Mouse (Mus musculus): ENCODE data around the gene Ank3. TPM values are rescaled to one million over a fixed set of nuclear protein-coding genes. Genes with fewer than 3 reads are reported as not detected.
"Not testable (repeated sequence)": the region's sequence is repeated elsewhere in the genome, so short reads cannot be mapped to it uniquely, and the experiment has no call there.

Ank3 gene
- total RNA-seq (2018; cell fraction: chromatin; rRNA removed), result 1 to 10 TPM in 1 of 26 experiments, under 1 TPM in 1, not detected in 24; 0.74 to 2.6 TPM
- total RNA-seq (2018; cell fraction: cytosol; rRNA removed), result not detected
- total RNA-seq (2018; cell fraction: nucleus; rRNA removed), result not detected
- polyA plus RNA-seq (2018), result not detected in 3 replicates

DNA sequence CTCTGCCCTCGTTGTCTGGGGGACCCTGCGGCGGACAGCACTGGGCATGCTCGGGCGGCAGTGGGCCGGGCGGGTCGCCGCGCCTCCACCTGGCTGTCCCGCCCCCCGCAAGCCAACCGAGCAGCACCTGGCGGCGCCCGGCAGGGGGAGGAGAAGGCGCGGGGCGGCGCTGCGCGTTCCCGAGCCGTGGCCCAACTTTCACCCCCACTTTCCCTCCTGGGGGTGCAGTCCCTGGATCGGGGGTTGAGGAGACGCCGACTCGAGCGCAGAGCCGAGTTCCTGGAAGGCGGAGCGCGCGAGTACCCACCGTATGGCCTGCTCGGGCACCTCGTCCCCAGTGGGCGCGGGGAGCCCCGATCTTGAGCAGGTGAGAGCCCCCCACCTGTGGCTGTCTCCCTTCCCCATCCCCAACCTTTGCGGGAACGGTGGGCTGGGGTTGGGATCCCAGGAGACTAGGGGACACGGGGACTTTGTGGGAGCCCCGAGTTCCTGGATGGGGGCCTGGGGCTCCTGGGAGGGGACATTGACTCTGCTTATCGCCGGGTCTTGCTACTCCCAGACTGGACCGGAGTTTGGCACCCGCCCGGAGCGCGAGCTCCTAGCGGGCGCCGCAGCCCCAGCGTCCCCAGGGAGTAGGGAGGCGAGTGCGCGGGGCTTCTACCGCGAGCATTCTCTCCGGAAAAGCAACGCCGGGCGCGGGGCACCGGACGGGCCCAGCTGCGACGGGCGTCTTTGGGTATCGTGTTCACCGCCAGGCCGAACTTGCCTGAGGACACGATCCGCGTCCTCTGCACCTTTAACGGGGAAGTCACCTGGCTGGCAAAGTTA, at the start of gene Ank3:
TSS of gene Ank3 (plus strand) at position 11 of the 828 bp plus-strand sequence.
- 3% methylated on average over 77 of the region's 77 CpGs for WGBS (ENCODE audit: missing documents)
- no peak within 1 kb of the TSS for H3K27ac ChIP-seq
- H3K36me3 ChIP-seq (ENCODE audit: inconsistent target), result no peaks in the 10 kb centered on the region
- H3K79me2 ChIP-seq (ENCODE audit: inconsistent target), result no peaks in the 10 kb centered on the region
- H3K4me3 ChIP-seq (ENCODE audit: inconsistent target), result no peak within 1 kb of the TSS

DNA sequence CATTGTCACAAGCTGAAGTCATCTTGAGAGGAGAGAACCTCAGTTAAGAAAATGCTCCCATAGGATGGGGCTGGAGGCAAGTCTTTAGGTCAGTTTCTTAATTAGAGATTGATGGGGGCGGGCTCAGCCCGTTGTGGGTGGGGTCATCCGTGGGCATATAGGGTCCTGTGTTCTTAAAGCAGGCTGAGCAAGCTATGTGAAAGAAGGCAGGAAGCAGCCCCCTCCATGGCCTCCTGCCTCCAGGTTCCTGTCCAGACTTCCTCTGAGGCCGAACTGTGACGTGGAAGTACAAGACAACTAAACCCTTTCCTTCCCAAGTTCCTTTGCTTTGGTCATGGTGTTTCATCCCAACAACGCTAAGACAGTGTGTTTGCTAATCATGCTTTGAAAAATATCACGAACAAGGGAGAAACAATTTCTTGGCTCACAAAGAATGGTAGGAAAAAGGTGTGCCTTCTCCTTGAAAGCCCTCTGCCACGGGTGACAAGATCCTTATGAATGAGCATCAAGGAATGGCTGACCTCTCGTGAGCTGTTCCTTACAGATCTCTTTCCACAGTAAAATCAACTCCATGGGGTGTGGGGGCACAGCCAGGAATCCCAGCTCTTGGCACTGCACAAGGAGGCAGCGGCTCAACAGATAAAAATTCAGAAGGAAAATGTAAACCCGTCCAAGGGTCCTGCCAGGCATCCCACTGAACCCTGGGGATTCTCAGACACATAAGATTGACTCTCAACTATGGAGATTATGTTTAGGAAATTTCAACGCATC, 47.3 kb upstream of the Ank3 start:
- Histone ChIP-seq H3K4me3 (ENCODE audit: inconsistent target) (peak overlapping the region; percentile 81), H3K27ac (peak overlapping the region; percentile 73), H3K36me3 (ENCODE audit: inconsistent target) (0 out of 2 replicates have a peak, but pooled peaks cover 5% of the 10 kb centered on the region), H3K79me2 (ENCODE audit: inconsistent target) (peaks cover 65% of the 10 kb centered on the region)
- 2% methylated on average over 12 of the region's 12 CpGs for WGBS (ENCODE audit: missing documents)

DNA sequence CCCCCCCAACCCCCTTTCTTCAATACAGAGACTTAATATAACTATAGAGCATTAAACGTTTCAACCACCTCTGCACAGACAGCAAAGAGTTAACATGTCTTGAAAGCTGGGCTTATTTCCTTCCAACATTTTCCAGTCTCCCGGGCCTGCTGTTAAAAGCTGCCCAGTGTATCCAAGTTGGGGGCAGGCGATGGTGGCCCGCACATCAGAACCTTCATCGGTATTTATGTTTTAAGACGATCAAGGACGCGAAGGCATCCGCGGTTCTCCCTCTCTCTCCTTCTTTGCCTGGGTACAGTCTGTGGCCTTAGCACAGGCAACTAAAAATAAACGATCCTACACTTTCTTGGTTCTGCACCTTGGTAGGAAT, 46.7 kb upstream of the Ank3 start:
- peaks cover 59% of the 10 kb centered on the region for H3K79me2 ChIP-seq (ENCODE audit: inconsistent target)
- peak overlapping the region; percentile 81 for H3K4me3 ChIP-seq (ENCODE audit: inconsistent target)
- H3K27ac ChIP-seq, result peak overlapping the region; percentile 73
- WGBS (ENCODE audit: missing documents), result 2% methylated on average over 10 of the region's 11 CpGs
- H3K36me3 ChIP-seq (ENCODE audit: inconsistent target), result no peaks in the 10 kb centered on the region

DNA sequence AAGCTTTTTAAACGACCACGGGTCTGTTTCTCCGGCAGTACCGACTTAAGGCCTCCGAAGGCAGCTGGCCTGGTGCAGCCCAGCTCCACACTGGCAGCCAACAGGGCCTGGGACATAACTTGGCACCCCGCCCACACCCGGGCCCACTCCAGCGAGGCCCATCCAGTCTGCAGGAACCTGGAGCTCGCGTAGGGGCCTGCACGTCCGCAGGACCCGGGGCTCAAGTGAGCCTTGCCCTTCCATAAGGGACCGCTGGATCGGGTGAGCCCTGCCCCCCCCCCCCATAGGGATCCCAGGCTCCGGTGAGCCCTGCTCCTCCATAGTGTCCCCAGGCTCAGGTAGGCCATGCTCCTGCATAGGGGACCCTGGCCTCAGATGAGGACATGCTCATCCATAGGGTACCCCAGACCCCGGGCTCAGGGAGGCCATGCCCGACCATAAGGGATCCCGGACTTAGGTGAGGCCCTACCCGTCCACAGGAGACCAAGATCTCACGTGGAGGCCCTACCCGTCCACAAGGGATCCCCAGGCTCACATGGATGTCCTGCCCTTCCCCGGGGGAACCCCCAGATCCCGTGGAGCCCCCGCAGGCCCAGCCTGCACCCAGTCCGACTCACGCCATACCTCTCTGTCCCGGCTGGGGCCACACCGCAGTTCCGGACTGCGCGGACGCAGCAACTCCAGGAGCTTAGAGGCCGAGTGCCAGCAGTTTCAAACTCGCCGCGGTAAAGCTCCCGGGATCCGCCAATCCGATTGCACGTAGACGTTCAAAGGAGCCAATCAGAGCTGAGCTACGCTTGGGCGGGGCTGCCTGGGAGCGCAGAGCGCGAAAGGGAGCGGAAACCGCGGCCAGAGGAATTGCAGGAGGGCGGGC, 46.1 kb upstream of the Ank3 start, which contains the start of gene Cdk1:
TSS of gene Cdk1 (minus strand) at position 727 of the 874 bp plus-strand sequence.
- under 1% methylated on average over 50 of the region's 51 CpGs for WGBS (ENCODE audit: missing documents)
- Histone ChIP-seq H3K4me3 (ENCODE audit: inconsistent target) (peak within 1 kb of the TSS; percentile 81), H3K27ac (peak within 1 kb of the TSS; percentile 73), H3K79me2 (ENCODE audit: inconsistent target) (peaks cover 53% of the 10 kb centered on the region), H3K36me3 (ENCODE audit: inconsistent target) (no peaks in the 10 kb centered on the region)

DNA sequence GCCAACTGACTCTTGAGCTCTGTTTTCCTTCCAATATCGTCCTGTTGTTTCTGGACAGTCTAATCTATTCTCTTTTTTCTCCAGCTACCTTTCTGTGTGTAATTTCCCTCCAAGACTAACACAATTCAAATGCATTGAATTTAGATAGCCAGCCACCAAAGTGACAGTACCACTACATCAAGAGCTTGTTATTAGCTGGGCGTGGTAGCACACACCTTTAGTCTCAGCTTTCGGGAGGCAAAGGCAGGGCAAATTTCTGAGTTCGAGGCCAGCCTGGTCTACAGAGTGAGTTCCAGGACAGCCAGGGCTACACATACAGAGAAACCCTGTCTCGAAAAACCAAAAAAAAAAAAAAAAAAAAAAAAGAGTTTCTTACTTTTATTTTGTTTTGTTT, 45.5 kb upstream of the Ank3 start:
- peaks cover 46% of the 10 kb centered on the region for H3K79me2 ChIP-seq (ENCODE audit: inconsistent target)
- H3K4me3 ChIP-seq (ENCODE audit: inconsistent target), result peak overlapping the region; percentile 81
- H3K36me3 ChIP-seq (ENCODE audit: inconsistent target), result not testable (repeated sequence)
- H3K27ac ChIP-seq, result peak overlapping the region; percentile 38
- 18% methylated on average over 4 of the region's 5 CpGs for WGBS (ENCODE audit: missing documents)

DNA sequence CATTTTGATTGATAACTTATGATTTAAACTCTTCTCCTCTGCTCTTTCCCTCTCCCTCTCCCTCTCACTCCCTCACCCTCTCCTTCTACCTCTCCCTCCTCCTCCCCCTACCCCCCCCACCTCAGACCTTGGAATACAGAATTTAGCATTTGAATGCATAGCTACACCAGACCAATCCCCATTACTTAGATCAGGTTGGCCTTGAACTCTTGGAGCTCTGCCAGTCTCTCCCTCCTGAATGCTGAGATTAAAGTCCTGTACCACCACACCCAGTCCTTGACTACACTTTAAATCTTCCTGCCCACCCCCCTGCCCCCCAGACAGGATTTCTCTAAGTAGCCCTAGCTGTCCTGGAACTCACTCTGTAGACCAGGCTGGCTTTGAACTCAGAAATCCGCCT, 38.9 kb upstream of the Ank3 start:
- H3K36me3 ChIP-seq (ENCODE audit: inconsistent target), result no peaks in the 10 kb centered on the region
- H3K27ac ChIP-seq, result no peak overlapping the region
- H3K4me3 ChIP-seq (ENCODE audit: inconsistent target), result no peak overlapping the region
- no peaks in the 10 kb centered on the region for H3K79me2 ChIP-seq (ENCODE audit: inconsistent target)
- 86% methylated on average over 1 of the region's 1 CpGs for WGBS (ENCODE audit: missing documents)

DNA sequence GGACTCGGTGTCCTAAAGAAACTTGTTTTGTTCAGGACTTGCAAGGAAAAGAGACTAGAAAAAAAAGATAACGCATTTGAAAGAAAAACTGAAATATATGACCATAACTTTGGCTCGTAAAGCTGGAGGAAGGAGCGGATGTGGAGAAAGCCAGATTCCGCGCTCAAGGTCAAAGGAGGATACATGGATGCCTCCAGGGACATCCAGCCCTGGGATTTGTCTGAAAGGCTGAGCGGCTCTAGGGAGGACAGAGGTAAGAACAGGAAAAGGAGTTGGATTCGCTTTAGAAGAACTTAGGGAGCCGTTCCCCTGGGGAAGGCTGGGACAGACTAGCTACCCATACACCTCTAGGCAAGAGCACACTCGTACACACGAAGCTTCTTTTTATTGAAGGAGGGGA, 32.4 kb upstream of the Ank3 start:
- H3K4me3 ChIP-seq (ENCODE audit: inconsistent target), result no peak overlapping the region
- H3K27ac ChIP-seq, result no peak overlapping the region
- no peaks in the 10 kb centered on the region for H3K36me3 ChIP-seq (ENCODE audit: inconsistent target)
- no peaks in the 10 kb centered on the region for H3K79me2 ChIP-seq (ENCODE audit: inconsistent target)
- WGBS (ENCODE audit: missing documents), result 95% methylated on average over 11 of the region's 11 CpGs

DNA sequence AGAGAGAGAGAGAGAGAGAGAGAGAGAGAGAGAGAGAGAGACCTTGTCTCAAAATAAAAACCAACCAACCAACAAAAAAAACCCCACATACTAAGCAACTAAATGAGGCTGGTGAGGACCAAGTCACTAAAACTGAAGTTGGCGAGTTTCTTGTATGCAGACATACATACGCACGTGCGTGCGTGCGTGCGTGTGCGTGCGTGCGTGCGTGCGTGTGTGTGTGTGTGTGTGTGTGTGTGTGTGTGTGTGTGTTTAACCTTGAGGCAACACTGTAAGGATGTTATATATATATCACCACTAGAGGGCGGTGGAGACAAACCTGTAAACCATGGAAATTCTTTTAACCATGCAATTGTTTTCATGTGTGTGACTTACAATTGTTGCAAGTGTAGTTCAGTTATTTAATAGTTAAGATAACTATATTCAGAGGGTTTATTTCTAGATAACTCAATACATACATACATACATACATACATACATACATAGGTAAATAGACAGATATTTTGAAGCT, 31.6 kb upstream of the Ank3 start:
- 71% methylated on average over 11 of the region's 13 CpGs for WGBS (ENCODE audit: missing documents)
- Histone ChIP-seq H3K4me3 (ENCODE audit: inconsistent target) (no peak overlapping the region), H3K36me3 (ENCODE audit: inconsistent target) (no peaks in the 10 kb centered on the region), H3K79me2 (ENCODE audit: inconsistent target) (no peaks in the 10 kb centered on the region), H3K27ac (no peak overlapping the region)

DNA sequence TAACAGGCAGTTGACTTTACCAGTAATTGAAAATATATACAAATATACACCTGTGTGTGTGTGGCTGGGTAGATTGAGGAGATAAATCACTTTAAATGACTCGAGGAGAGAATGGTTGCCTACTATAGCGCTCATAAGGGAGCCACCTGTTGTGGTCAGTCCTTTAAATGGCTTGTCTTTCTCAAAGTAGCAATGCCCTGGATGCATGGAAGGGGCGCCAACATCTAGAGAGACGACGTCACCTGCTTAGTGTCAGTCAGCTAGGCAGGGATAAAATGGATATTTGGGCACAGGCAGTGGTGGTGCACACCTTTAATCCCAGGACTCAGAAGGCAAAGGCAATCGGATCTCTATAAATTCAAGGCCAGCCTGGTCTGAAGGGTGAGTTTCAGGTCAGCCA, 29.3 kb upstream of the Ank3 start:
- Histone ChIP-seq H3K27ac (no peak overlapping the region), H3K79me2 (ENCODE audit: inconsistent target) (no peaks in the 10 kb centered on the region), H3K4me3 (ENCODE audit: inconsistent target) (no peak overlapping the region), H3K36me3 (ENCODE audit: inconsistent target) (no peaks in the 10 kb centered on the region)
- WGBS (ENCODE audit: missing documents), result 79% methylated on average over 6 of the region's 6 CpGs

DNA sequence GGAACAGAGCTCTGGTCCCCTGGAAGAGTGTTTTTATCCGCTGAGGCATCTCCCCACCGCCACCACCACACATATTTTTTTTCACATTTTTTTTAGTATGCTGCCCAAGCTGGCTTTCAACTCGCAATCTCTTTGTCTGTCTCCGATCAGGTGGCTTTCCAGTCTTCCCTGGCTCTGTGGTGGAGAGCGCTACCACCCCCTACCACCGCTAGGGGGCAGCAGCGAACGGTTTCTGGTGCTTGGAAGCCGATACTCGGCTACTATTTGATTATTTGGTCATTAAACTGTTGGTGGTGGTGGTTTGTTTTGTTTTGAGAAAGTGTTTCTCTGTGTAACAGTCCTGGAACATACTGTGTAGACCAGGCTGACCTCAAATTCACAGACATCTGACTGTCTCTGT, 27.1 kb upstream of the Ank3 start:
- H3K79me2 ChIP-seq (ENCODE audit: inconsistent target), result no peaks in the 10 kb centered on the region
- H3K36me3 ChIP-seq (ENCODE audit: inconsistent target), result no peaks in the 10 kb centered on the region
- WGBS (ENCODE audit: missing documents), result 26% methylated on average over 10 of the region's 10 CpGs
- no peak overlapping the region for H3K27ac ChIP-seq
- H3K4me3 ChIP-seq (ENCODE audit: inconsistent target), result no peak overlapping the region

DNA sequence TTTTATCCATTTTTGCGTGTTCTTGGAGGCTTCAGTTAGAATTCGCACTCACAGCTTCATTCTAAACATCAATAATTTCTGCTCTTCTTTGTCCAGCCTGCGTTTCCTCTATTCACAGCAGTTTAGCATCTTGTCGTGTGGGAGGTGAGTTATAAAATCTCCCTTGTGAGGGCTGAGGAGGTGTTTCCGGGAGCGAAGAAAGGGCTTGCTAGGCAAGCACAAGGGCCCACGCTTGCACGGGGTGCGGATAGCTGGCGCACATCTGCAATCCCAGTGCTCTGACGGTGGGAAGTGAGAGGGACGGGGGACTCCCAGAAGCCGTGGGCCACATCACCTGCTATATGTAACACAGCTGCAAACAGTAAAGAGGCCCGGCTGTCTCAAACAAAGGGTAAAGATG, 26.5 kb upstream of the Ank3 start:
- Histone ChIP-seq H3K79me2 (ENCODE audit: inconsistent target) (no peaks in the 10 kb centered on the region), H3K4me3 (ENCODE audit: inconsistent target) (no peak overlapping the region), H3K27ac (no peak overlapping the region), H3K36me3 (ENCODE audit: inconsistent target) (no peaks in the 10 kb centered on the region)
- 90% methylated on average over 14 of the region's 14 CpGs for WGBS (ENCODE audit: missing documents)

DNA sequence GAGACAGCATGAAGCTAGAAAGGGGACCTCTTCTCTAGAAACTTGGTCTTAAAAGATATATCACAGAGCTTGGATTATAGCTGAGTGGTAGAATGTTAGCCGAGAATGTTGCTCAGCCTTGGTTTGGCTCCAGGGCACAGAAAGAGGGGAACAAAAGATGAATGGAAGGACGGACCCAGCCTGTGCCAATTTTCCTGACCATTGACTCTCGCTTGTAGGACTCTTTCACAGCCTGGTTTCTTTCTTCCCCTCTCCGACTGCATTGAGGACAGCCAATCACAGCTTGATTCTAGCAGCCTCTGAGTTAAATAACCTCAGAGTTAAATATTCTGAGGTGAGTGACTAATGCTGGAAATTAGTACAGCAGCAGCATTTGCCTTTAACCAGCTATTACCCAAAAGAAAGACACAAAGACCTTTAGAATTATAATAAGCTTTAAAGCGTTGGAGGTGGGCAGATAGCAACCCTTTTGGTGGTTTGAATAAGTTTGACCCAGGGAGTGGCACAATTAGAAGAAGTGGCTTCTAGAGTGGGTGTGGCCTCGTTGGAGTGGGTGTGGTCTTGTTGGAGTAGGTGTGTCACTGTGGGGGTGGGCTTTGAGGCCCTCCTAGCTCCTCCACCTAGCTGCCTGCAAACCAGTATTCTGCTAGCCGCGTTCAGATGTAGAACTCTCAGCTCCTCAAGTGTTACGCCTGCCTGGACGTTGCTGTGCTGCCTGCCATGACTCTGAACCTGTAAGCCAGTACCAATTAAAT, 24.6 kb upstream of the Ank3 start:
- WGBS (ENCODE audit: missing documents), result 79% methylated on average over 10 of the region's 10 CpGs
- Histone ChIP-seq H3K36me3 (ENCODE audit: inconsistent target) (no peaks in the 10 kb centered on the region), H3K79me2 (ENCODE audit: inconsistent target) (no peaks in the 10 kb centered on the region), H3K27ac (no peak overlapping the region), H3K4me3 (ENCODE audit: inconsistent target) (no peak overlapping the region)

DNA sequence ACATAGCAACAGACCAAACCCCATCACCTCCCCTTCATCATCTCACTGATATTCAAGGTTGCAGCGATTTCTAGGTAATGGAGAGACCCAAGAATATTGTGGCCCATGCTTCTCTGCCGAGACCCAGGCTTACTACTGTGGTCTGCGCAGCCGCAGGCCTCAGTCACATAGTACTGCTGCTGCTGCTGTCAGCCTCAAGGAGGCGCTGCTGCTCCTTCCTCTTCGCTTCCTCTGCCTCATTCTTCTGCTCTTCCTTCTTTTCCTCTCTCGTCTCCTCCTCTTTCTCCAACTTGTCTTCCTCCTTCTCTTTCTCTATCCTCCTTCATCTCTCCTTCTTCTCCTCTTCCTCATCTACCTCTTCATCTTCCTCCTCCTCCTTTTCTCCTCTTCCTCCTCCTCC, 23.4 kb upstream of the Ank3 start:
- Histone ChIP-seq H3K27ac (no peak overlapping the region), H3K79me2 (ENCODE audit: inconsistent target) (no peaks in the 10 kb centered on the region), H3K4me3 (ENCODE audit: inconsistent target) (no peak overlapping the region), H3K36me3 (ENCODE audit: inconsistent target) (no peaks in the 10 kb centered on the region)
- WGBS (ENCODE audit: missing documents), result 75% methylated on average over 7 of the region's 7 CpGs
